Mouse (Mus musculus) midbrain, embryonic 12.5 days (tissue): Measurements from ENCODE around the gene Mcm2. TPM values are rescaled to one million over a fixed set of nuclear protein-coding genes. Genes with fewer than 3 reads are reported as not detected.
A peak's percentile ranks its signal among the peaks of the same experiment; 100 is the strongest.

Experiments used
- ATAC-seq: fragments of 200-750 bp; cut with Nextera tagmentation; 2 replicates; pipeline ENCODE4 v1.8.0; 2017; ENCODE audit warnings: low read depth, moderate TSS enrichment, moderate library complexity; ENCODE audit not compliant: low FRiP score
- H3K27ac ChIP-seq: fragments of 300-500 bp; sonication (generic); replicated peaks from 2 replicates; pipeline ENCODE4 v1.5.1; 2016; ENCODE audit warnings: mild to moderate bottlenecking
- H3K27me3 ChIP-seq: fragments of 300-500 bp; sonication (generic); 2 replicates; pipeline ENCODE4 v1.6.1; 2016; ENCODE audit warnings: mild to moderate bottlenecking
- H3K36me3 ChIP-seq: fragments of 300-500 bp; sonication (generic); 2 replicates; pipeline ENCODE4 v1.6.1; 2016
- H3K4me1 ChIP-seq: fragments of 300-500 bp; sonication (generic); 2 replicates; pipeline ENCODE4 v1.6.1; 2016
- H3K4me2 ChIP-seq: fragments of 300-500 bp; sonication (generic); replicated peaks from 2 replicates; pipeline ENCODE4 v1.6.1; 2016; ENCODE audit warnings: mild to moderate bottlenecking, moderate library complexity
- H3K4me3 ChIP-seq: fragments of 300-500 bp; sonication (generic); 2 replicates; pipeline ENCODE4 v1.5.1; 2016; ENCODE audit warnings: mild to moderate bottlenecking
- H3K9ac ChIP-seq: fragments of 300-500 bp; sonication (generic); replicated peaks from 2 replicates; pipeline ENCODE4 v1.6.1; 2016; ENCODE audit warnings: mild to moderate bottlenecking, moderate library complexity
- H3K9me3 ChIP-seq: fragments of 300-500 bp; sonication (generic); 2 replicates; pipeline ENCODE4 v1.6.1; 2016; ENCODE audit warnings: mild to moderate bottlenecking
- WGBS: fragments of 180-500 bp; shearing (Covaris S2); methylation state at CpG from one replicate; pipeline ENCODE4 v1.1.7; 2016; 5-methylcytosine and 5-hydroxymethylcytosine counted together
- polyA plus RNA-seq: library from polyadenylated mRNA; unstranded; fragments of >200 nt; fragmentation: Nextera tagmentation; extraction: Ambion mirVana; gene quantifications from 2 replicates; pipeline ENCODE4 v1.2.1, GENCODE M21; 2016

Mcm2 gene
- polyA plus RNA-seq, 1 experiment from 2014 or later = 157 TPM

- H3K27ac ChIP-seq = peak overlapping the region; percentile 89
- ATAC-seq = no peak
- H3K36me3 ChIP-seq = no peaks in the 10 kb centered on the region
- peaks cover 28% of the 10 kb centered on the region for H3K27me3 ChIP-seq
- no peak overlapping the region for H3K4me2 ChIP-seq
- no peaks in the 10 kb centered on the region for H3K9me3 ChIP-seq
- WGBS = 36% methylated on average over 13 of the region's 13 CpGs
- H3K4me1 ChIP-seq = peaks cover 81% of the 10 kb centered on the region
- H3K4me3 ChIP-seq = no peak overlapping the region
- no peak overlapping the region for H3K9ac ChIP-seq
Observed at GRCm38 (mm10) chr6:88936342-88937213, 38.0 kb upstream of the Mcm2 start.

- WGBS = 8% methylated on average over 4 of the region's 4 CpGs
- H3K4me3 ChIP-seq = no peak overlapping the region
- ATAC-seq = no peak
- H3K9ac ChIP-seq = no peak overlapping the region
- no peaks in the 10 kb centered on the region for H3K9me3 ChIP-seq
- H3K27me3 ChIP-seq = peaks cover 28% of the 10 kb centered on the region
- no peaks in the 10 kb centered on the region for H3K36me3 ChIP-seq
- no peak overlapping the region for H3K27ac ChIP-seq
- peaks cover 80% of the 10 kb centered on the region for H3K4me1 ChIP-seq
- H3K4me2 ChIP-seq = no peak overlapping the region
Observed at GRCm38 (mm10) chr6:88935735-88936276, 37.2 kb upstream of the Mcm2 start.

GRCm38 (mm10) chr6:88934816-88935215 is 36.2 kb upstream of the Mcm2 start:
- no peak for ATAC-seq
- peaks cover 28% of the 10 kb centered on the region for H3K27me3 ChIP-seq
- H3K36me3 ChIP-seq = no peaks in the 10 kb centered on the region
- H3K9ac ChIP-seq = no peak overlapping the region
- no peaks in the 10 kb centered on the region for H3K9me3 ChIP-seq
- no peak overlapping the region for H3K4me3 ChIP-seq
- H3K4me1 ChIP-seq = peaks cover 80% of the 10 kb centered on the region
- H3K4me2 ChIP-seq = no peak overlapping the region
- no peak overlapping the region for H3K27ac ChIP-seq
- WGBS = 28% methylated on average over 4 of the region's 4 CpGs

GRCm38 (mm10) chr6:88934132-88934531 is 35.6 kb upstream of the Mcm2 start:
- WGBS = 18% methylated on average over 4 of the region's 4 CpGs
- H3K4me1 ChIP-seq = peaks cover 80% of the 10 kb centered on the region
- no peak overlapping the region for H3K9ac ChIP-seq
- H3K27me3 ChIP-seq = peaks cover 28% of the 10 kb centered on the region
- H3K9me3 ChIP-seq = no peaks in the 10 kb centered on the region
- no peak overlapping the region for H3K27ac ChIP-seq
- H3K4me2 ChIP-seq = no peak overlapping the region
- H3K4me3 ChIP-seq = no peak overlapping the region
- H3K36me3 ChIP-seq = no peaks in the 10 kb centered on the region
- ATAC-seq = no peak

DNA sequence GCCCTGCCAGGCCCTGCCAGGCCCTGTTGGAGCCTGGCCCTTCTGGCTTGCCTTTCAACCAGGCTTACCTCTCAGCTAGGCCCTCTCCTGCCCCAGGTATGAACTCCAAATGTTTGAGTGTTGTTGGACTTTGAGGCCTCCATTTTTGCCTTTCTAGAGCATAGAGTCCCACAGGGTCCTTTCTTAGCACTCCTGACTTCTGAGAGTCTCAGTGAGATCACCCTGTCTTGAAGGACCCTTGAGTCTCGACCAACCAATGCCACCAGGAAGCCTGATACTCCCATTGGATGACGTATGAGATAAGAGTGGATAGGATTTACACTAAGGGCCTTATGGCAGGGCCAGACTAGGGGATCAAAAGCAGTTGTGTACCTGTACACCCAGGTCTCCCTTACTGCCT is 32.9 kb upstream of the Mcm2 start:
- Histone ChIP-seq H3K4me3 (no peak overlapping the region), H3K4me2 (no peak overlapping the region), H3K36me3 (no peaks in the 10 kb centered on the region), H3K9me3 (no peaks in the 10 kb centered on the region), H3K27ac (peak overlapping the region; percentile 82; the same call in 1 of the 2 replicates), H3K4me1 (peaks cover 70% of the 10 kb centered on the region), H3K27me3 (peaks cover 34% of the 10 kb centered on the region), H3K9ac (0 out of 2 replicates have a peak overlapping the region, but pooled peaks have one; percentile 12)
- no peak for ATAC-seq
- 83% methylated on average over 2 of the region's 2 CpGs for WGBS

- 37% methylated on average over 7 of the region's 7 CpGs for WGBS
- H3K9ac ChIP-seq = no peak overlapping the region
- H3K4me1 ChIP-seq = peaks cover 75% of the 10 kb centered on the region
Observed at GRCm38 (mm10) chr6:88930049-88930448, 31.5 kb upstream of the Mcm2 start.

GRCm38 (mm10) chr6:88929451-88929850 is 30.9 kb upstream of the Mcm2 start:
- Histone ChIP-seq H3K27me3 (peaks cover 26% of the 10 kb centered on the region), H3K9me3 (no peaks in the 10 kb centered on the region), H3K4me2 (no peak overlapping the region), H3K36me3 (no peaks in the 10 kb centered on the region), H3K27ac (peak overlapping the region; percentile 82), H3K4me3 (no peak overlapping the region), H3K4me1 (peaks cover 75% of the 10 kb centered on the region), H3K9ac (no peak overlapping the region)
- ATAC-seq = peak; percentile 12
- WGBS = 41% methylated on average over 6 of the region's 6 CpGs

More at GRCm38 (mm10) chr6:88930049-88930448, 31.5 kb upstream of the Mcm2 start:
- H3K4me3 ChIP-seq = no peak overlapping the region
- H3K36me3 ChIP-seq = no peaks in the 10 kb centered on the region
- no peak overlapping the region for H3K4me2 ChIP-seq
- no peaks in the 10 kb centered on the region for H3K9me3 ChIP-seq
- peaks cover 30% of the 10 kb centered on the region for H3K27me3 ChIP-seq
- no peak for ATAC-seq
- peak overlapping the region; percentile 82 for H3K27ac ChIP-seq

GRCm38 (mm10) chr6:88928576-88928975 is 30.0 kb upstream of the Mcm2 start:
- H3K27me3 ChIP-seq = peaks cover 17% of the 10 kb centered on the region

DNA sequence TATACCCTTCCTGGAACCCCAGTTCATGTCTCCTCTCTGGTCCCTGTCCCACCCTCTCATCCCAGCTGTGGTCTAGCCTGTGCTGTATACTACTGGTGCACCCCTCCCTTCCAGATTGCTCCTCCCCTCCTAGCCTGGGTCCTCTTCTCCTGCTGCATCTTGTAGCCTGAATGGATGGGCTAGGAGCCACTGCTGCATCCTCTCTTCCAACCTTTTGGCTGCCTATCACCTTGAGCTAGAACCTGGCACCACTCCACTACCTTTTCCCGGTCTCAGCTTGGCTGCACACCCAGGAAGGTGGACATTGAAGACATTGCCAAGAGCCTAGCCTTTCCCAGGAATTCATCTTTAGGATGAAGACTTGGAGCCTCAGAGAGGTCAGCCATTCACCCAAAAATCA is 29.4 kb upstream of the Mcm2 start:
- Histone ChIP-seq H3K27me3 (peaks cover 13% of the 10 kb centered on the region; the same call in 1 of the 2 replicates), H3K4me2 (no peak overlapping the region), H3K4me3 (no peak overlapping the region), H3K4me1 (peaks cover 74% of the 10 kb centered on the region), H3K27ac (peak overlapping the region; percentile 52), H3K36me3 (no peaks in the 10 kb centered on the region), H3K9me3 (no peaks in the 10 kb centered on the region), H3K9ac (no peak overlapping the region)
- WGBS = 85% methylated on average over 1 of the region's 1 CpGs
- no peak for ATAC-seq

More at GRCm38 (mm10) chr6:88928576-88928975, 30.0 kb upstream of the Mcm2 start:
- H3K4me3 ChIP-seq = no peak overlapping the region
- peak overlapping the region; percentile 82 for H3K27ac ChIP-seq
- no peaks in the 10 kb centered on the region for H3K36me3 ChIP-seq
- H3K4me2 ChIP-seq = no peak overlapping the region
- WGBS = 85% methylated on average over 5 of the region's 5 CpGs
- no peak overlapping the region for H3K9ac ChIP-seq
- no peaks in the 10 kb centered on the region for H3K9me3 ChIP-seq
- H3K4me1 ChIP-seq = peaks cover 75% of the 10 kb centered on the region
- ATAC-seq = no peak

DNA sequence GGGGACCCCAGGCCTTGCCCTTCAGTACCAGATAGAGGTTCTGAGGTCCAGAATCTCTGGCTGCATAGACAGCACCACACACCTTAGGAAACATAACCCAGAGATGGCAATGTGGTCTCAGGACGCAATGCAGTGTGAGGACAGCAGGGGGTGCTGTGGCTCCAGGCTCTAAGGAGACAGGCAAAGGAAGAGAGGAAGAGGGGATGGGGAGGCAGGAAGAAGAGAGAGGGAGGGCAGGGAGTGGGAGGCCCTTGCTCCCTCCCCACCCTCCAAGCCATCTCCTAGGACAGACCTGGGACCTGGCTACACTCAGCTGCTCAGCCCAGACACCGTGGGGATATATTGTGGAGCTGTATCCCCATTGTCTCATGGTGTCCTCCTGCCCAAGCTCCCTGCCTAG is 29.0 kb upstream of the Mcm2 start:
- H3K36me3 ChIP-seq = no peaks in the 10 kb centered on the region
- peaks cover 74% of the 10 kb centered on the region for H3K4me1 ChIP-seq
- H3K27ac ChIP-seq = peak overlapping the region; percentile 91
- H3K27me3 ChIP-seq = peaks cover 9% of the 10 kb centered on the region; the same call in 1 of the 2 replicates
- no peaks in the 10 kb centered on the region for H3K9me3 ChIP-seq
- no peak overlapping the region for H3K4me2 ChIP-seq
- peak; percentile 23; the same call in 1 of the 2 replicates for ATAC-seq
- no peak overlapping the region for H3K9ac ChIP-seq
- 0% methylated on average over 2 of the region's 2 CpGs for WGBS
- no peak overlapping the region for H3K4me3 ChIP-seq

DNA sequence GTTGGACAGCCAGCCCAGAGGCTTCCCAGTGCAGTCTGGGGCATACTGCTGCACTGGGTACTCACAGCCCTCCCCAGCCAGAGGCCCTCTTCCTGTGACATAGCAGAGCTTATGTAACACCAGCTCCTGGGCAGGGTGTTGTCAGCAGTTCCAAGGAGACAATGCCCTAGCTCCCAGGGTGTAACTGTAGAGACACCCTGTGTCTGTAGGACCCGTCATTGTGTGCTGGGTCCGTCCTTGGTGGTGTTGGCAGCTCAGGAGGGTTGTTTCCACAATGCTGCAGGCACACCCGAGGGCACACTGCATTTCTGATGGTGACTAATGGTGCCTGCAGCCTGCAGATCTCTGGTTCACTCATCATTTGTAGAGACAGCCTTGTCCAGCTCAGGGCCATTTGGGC is 28.3 kb upstream of the Mcm2 start:
- no peak for ATAC-seq
- peaks cover 71% of the 10 kb centered on the region for H3K4me1 ChIP-seq

DNA sequence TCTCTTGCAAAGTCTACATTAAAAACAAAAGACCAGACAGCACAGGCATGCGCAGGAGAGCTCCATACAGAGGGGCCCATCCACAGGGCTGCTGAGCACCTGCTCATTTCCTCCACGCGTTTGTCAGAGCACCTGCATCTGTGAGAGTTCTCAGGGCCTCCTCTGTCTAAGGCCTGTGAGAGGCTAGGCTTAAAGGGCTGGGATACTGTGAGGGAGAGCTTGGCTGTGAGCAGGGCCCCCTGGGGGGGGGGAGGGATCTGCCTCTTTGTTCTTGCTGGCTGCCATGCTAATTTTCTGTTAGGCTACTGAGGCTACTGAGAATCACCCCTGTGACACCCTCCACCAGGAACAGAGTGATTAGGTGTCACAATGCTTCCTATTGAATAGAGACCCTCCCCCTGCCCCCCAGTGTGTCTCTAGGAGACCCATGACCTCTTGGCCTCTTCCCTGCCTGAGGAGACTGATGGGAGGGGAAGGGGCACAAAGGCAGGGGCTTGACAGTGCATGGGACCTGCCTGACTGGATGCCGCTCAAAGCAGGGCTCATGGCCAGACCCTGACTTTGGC is 27.1 kb upstream of the Mcm2 start:
- Histone ChIP-seq H3K9ac (no peak overlapping the region; the same call in 1 of the 2 replicates), H3K4me3 (no peak overlapping the region)
- WGBS = 3% methylated on average over 4 of the region's 4 CpGs

More for the DNA sequence above, 28.3 kb upstream of the Mcm2 start:
- H3K9ac ChIP-seq = no peak overlapping the region
- H3K27me3 ChIP-seq = peaks cover 5% of the 10 kb centered on the region; the same call in 1 of the 2 replicates
- H3K36me3 ChIP-seq = no peaks in the 10 kb centered on the region
- H3K27ac ChIP-seq = peak overlapping the region; percentile 91
- H3K4me2 ChIP-seq = no peak overlapping the region
- H3K9me3 ChIP-seq = no peaks in the 10 kb centered on the region
- no peak overlapping the region for H3K4me3 ChIP-seq
- 48% methylated on average over 3 of the region's 3 CpGs for WGBS

More for the DNA sequence above, 27.1 kb upstream of the Mcm2 start:
- peak; percentile 68 for ATAC-seq
- Histone ChIP-seq H3K4me2 (peak overlapping the region; percentile 6; the same call in 1 of the 2 replicates), H3K27me3 (peaks cover 5% of the 10 kb centered on the region; the same call in 1 of the 2 replicates), H3K4me1 (peaks cover 61% of the 10 kb centered on the region), H3K36me3 (no peaks in the 10 kb centered on the region), H3K27ac (peak overlapping the region; percentile 91), H3K9me3 (no peaks in the 10 kb centered on the region)
